Mouse (Mus musculus) heart, adult 2 months (tissue): ENCODE measurements around the gene Tom1l1. TPM values are rescaled to one million over a fixed set of nuclear protein-coding genes. Genes with fewer than 3 reads are reported as not detected.

ENCODE experiments used
- DNase-seq, 2 experiments: peaks; one replicate each; pipeline ENCODE4 v3.0.0; 2021
- H3K27ac ChIP-seq: fragments of 200-600 bp; 2 replicates; pipeline ENCODE4 v1.8.1; 2022
- H3K27me3 ChIP-seq: fragments of 200-500 bp; 2 replicates; pipeline ENCODE4 v1.6.1; 2012; ENCODE audit warnings: mild to moderate bottlenecking, low read length, inconsistent platforms, mixed read lengths; ENCODE audit not compliant: control insufficient read depth, insufficient read depth
- H3K36me3 ChIP-seq: fragments of 200-500 bp; 2 replicates; pipeline ENCODE4 v1.6.1; 2012; ENCODE audit warnings: low read length, inconsistent platforms; ENCODE audit not compliant: control insufficient read depth, insufficient read depth
- H3K4me1 ChIP-seq: fragments of 200-500 bp; 2 replicates; pipeline ENCODE4 v1.6.1; 2011; ENCODE audit warnings: low read length; ENCODE audit not compliant: control insufficient read depth, insufficient read depth
- H3K4me3 ChIP-seq: fragments of 200-600 bp; 2 replicates; pipeline ENCODE4 v1.8.1; 2022
- H3K79me2 ChIP-seq: fragments of 200-500 bp; replicated peaks from 2 replicates; pipeline ENCODE4 v1.6.1; 2012; ENCODE audit warnings: mild to moderate bottlenecking, inconsistent platforms, low read length, moderate library complexity, mixed read lengths; ENCODE audit not compliant: control insufficient read depth, insufficient read depth
- H3K9ac ChIP-seq: fragments of 200-500 bp; 2 replicates; pipeline ENCODE4 v1.6.1; 2012; ENCODE audit warnings: low read depth, mild to moderate bottlenecking, control low read depth, inconsistent platforms, low read length, mixed read lengths
- CTCF ChIP-seq: fragments of 200-600 bp; IDR thresholded peaks from 2 replicates; pipeline ENCODE4 v1.8.1; 2022; ENCODE audit warnings: antibody characterized with exemption, mild to moderate bottlenecking, moderate library complexity
- EP300 ChIP-seq: fragments of 200-500 bp; IDR thresholded peaks from 2 replicates; pipeline ENCODE4 v1.6.1; 2011; ENCODE audit warnings: low read depth, low read length, control low read depth; ENCODE audit not compliant: insufficient read depth
- POLR2A ChIP-seq: fragments of 200-500 bp; IDR thresholded peaks from 2 replicates; pipeline ENCODE4 v1.6.1; 2011; ENCODE audit warnings: mild to moderate bottlenecking, low read depth, low read length, control low read depth; ENCODE audit not compliant: insufficient read depth
- WGBS: fragments of 180-500 bp; shearing (Covaris S2); methylation state at CpG from one replicate; pipeline ENCODE4 v1.1.7; 2018; 5-methylcytosine and 5-hydroxymethylcytosine counted together
- intact Hi-C: fragments of 180-260 bp; cut with DNase I; formaldehyde crosslinking; loops from one replicate; pipeline ENCODE4 v1.15.1; 2025
- polyA plus RNA-seq: library from polyadenylated mRNA; depleted of rRNA; stranded (reverse); fragments of >200 nt; gene quantifications from 2 replicates; pipeline ENCODE4 v1.2.3, GENCODE M21; 2012
- total RNA-seq, 2 experiments: library from RNA; stranded (reverse); gene quantifications; 2 replicates each; pipeline ENCODE4 v1.2.3; 2021

Tom1l1 gene
- total and polyA plus RNA-seq, 3 experiments: 5.6 to 16.5 (median 15.4) TPM

DNA sequence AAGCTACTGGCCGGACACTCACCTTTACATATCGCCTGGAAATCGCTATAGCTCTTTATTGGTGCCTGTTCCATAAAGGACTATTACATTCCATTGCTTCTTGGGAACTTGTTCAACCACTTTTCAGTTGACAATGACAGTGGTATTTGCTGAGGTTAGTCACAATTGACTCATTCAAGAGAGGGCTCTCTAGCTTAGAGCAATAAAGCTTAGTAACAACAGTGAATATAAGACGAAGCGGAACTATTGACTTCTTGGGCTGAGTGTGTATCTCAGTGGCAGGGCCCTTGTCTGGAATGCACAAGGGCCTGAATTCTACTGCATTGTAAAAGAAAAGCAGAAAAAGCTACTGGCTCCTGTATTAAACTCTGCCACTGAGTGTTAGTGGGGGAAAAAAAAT lies 9.6 kb downstream of the Tom1l1 start:
- Histone ChIP-seq H3K4me1 (no peaks in the 10 kb centered on the region), H3K36me3 (peaks cover 2% of the 10 kb centered on the region; the same call in 1 of the 2 replicates), H3K79me2 (no peaks in the 10 kb centered on the region), H3K27ac (no peak overlapping the region), H3K27me3 (no peaks in the 10 kb centered on the region), H3K4me3 (no peak overlapping the region), H3K9ac (no peak overlapping the region)
- intact Hi-C loops: no loop called here
- no peak for DNase-seq
- 96% methylated on average over 5 of the region's 5 CpGs for WGBS
- TF ChIP-seq CTCF (no peak), EP300 (no peak), POLR2A (no peak)

GRCm38 (mm10) chr11:90677771-90678288 lies 10.3 kb downstream of the Tom1l1 start:
- Histone ChIP-seq H3K4me3 (no peak overlapping the region), H3K4me1 (no peaks in the 10 kb centered on the region), H3K79me2 (no peaks in the 10 kb centered on the region), H3K36me3 (peaks cover 2% of the 10 kb centered on the region; the same call in 1 of the 2 replicates), H3K27me3 (no peaks in the 10 kb centered on the region), H3K27ac (no peak overlapping the region), H3K9ac (no peak overlapping the region)
- intact Hi-C loops: no loop called here
- TF ChIP-seq CTCF (no peak), EP300 (no peak), POLR2A (no peak)
- 52% methylated on average over 8 of the region's 8 CpGs for WGBS
- no peak for DNase-seq

DNA sequence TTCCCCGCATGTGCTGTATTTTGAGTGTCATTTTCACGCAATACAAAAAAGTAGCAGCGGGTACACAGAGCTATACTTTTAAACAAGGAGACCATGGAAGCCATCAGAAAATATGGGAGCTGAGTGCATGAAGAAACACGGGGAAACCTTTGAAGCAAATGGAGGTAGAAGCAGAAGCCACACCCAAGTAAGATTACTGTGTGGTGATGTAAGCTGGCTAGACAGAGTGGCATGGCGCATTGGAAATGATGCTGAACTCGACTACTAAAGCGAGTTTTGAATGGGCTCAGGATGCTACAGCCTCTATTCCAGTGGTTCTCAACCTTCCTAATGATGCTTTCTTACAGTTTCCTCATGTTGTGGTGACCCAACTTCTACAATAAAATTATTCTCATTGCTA lies 11.1 kb downstream of the Tom1l1 start:
- H3K4me3 ChIP-seq: no peak overlapping the region
- TF ChIP-seq POLR2A (no peak), EP300 (no peak), CTCF (no peak)
- H3K27ac ChIP-seq: no peak overlapping the region
- H3K9ac ChIP-seq: no peak overlapping the region
- H3K36me3 ChIP-seq: peaks cover 2% of the 10 kb centered on the region; the same call in 1 of the 2 replicates
- DNase-seq: no peak
- H3K27me3 ChIP-seq: no peaks in the 10 kb centered on the region
- 92% methylated on average over 7 of the region's 7 CpGs for WGBS
- H3K79me2 ChIP-seq: no peaks in the 10 kb centered on the region
- intact Hi-C loops: no loop called here
- H3K4me1 ChIP-seq: no peaks in the 10 kb centered on the region

- intact Hi-C loops: no loop called here
- 71% methylated on average over 5 of the region's 5 CpGs for WGBS
Observed at GRCm38 (mm10) chr11:90675479-90676110, 12.6 kb downstream of the Tom1l1 start.

GRCm38 (mm10) chr11:90667325-90667724 lies 20.8 kb downstream of the Tom1l1 start:
- no peak overlapping the region for H3K9ac ChIP-seq

More at GRCm38 (mm10) chr11:90675479-90676110, 12.6 kb downstream of the Tom1l1 start:
- Histone ChIP-seq H3K36me3 (peaks cover 2% of the 10 kb centered on the region; the same call in 1 of the 2 replicates), H3K27ac (no peak overlapping the region), H3K27me3 (no peaks in the 10 kb centered on the region), H3K9ac (no peak overlapping the region), H3K4me3 (no peak overlapping the region), H3K79me2 (no peaks in the 10 kb centered on the region), H3K4me1 (no peaks in the 10 kb centered on the region)
- DNase-seq: no peak
- TF ChIP-seq EP300 (no peak), POLR2A (no peak), CTCF (no peak)

DNA sequence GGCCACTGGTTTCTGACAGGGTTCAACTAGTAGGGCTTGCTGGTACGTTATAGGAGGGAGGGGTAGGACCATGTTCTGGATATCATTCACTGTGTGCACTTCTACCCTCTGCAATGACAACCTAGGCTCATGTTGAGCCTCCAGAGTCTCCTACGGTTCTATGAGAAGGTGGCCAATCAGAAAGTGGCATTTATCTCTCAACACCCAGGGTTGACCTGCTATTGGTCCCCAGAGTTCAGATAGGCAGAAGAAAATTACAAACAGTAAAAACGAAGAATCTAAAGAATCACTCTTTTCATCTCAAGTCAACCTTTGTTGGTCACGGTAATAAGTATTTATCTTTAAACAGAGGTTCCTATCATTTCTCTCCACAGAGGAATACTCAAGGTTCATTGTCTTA lies 21.2 kb downstream of the Tom1l1 start:
- TF ChIP-seq EP300 (no peak), POLR2A (no peak), CTCF (no peak)
- Histone ChIP-seq H3K36me3 (no peaks in the 10 kb centered on the region; the same call in 1 of the 2 replicates), H3K4me3 (no peak overlapping the region), H3K27ac (no peak overlapping the region), H3K4me1 (no peaks in the 10 kb centered on the region), H3K79me2 (no peaks in the 10 kb centered on the region), H3K27me3 (no peaks in the 10 kb centered on the region), H3K9ac (no peak overlapping the region)
- intact Hi-C loops: no loop called here
- DNase-seq: no peak
- 84% methylated on average over 4 of the region's 4 CpGs for WGBS

More at GRCm38 (mm10) chr11:90667325-90667724, 20.8 kb downstream of the Tom1l1 start:
- Histone ChIP-seq H3K79me2 (no peaks in the 10 kb centered on the region), H3K4me3 (no peak overlapping the region), H3K27ac (no peak overlapping the region), H3K27me3 (no peaks in the 10 kb centered on the region), H3K36me3 (no peaks in the 10 kb centered on the region; the same call in 1 of the 2 replicates), H3K4me1 (no peaks in the 10 kb centered on the region)
- DNase-seq: no peak
- TF ChIP-seq POLR2A: no peak
- 91% methylated on average over 6 of the region's 6 CpGs for WGBS
- intact Hi-C loops: no loop called here
